Mouse (Mus musculus) liver, embryonic 12.5 days (tissue): Measurements from ENCODE around the gene Vamp1. TPM values are rescaled to one million over a fixed set of nuclear protein-coding genes. Genes with fewer than 3 reads are reported as not detected.
A peak's percentile ranks its signal among the peaks of the same experiment; 100 is the strongest.

Experiments
- ATAC-seq: fragments of 200-750 bp; cut with Nextera tagmentation; 2 replicates; pipeline ENCODE4 v1.8.0; 2017; ENCODE audit warnings: moderate number of reproducible peaks, mild to moderate bottlenecking, moderate library complexity
- H3K27ac ChIP-seq: fragments of 300-500 bp; sonication (generic); 2 replicates; pipeline ENCODE4 v1.5.1; 2016; ENCODE audit warnings: mild to moderate bottlenecking
- H3K27me3 ChIP-seq: fragments of 300-500 bp; sonication (generic); replicated peaks from 2 replicates; pipeline ENCODE4 v1.6.1; 2016; ENCODE audit warnings: mild to moderate bottlenecking, moderate library complexity
- H3K36me3 ChIP-seq: fragments of 300-500 bp; sonication (generic); 2 replicates; pipeline ENCODE4 v1.6.1; 2016; ENCODE audit warnings: mild to moderate bottlenecking, moderate library complexity
- H3K4me1 ChIP-seq: fragments of 300-500 bp; sonication (generic); 2 replicates; pipeline ENCODE4 v1.6.1; 2016
- H3K4me2 ChIP-seq: fragments of 300-500 bp; sonication (generic); 2 replicates; pipeline ENCODE4 v1.6.1; 2016; ENCODE audit warnings: mild to moderate bottlenecking, moderate library complexity
- H3K4me3 ChIP-seq: fragments of 300-500 bp; sonication (generic); 2 replicates; pipeline ENCODE4 v1.5.1; 2016; ENCODE audit warnings: mild to moderate bottlenecking, moderate library complexity
- H3K9ac ChIP-seq: fragments of 300-500 bp; sonication (generic); 2 replicates; pipeline ENCODE4 v1.6.1; 2016; ENCODE audit warnings: mild to moderate bottlenecking, moderate library complexity
- H3K9me3 ChIP-seq: fragments of 300-500 bp; sonication (generic); replicated peaks from 2 replicates; pipeline ENCODE4 v1.6.1; 2016; ENCODE audit warnings: mild to moderate bottlenecking, moderate library complexity
- WGBS: fragments of 180-500 bp; shearing (Covaris S2); methylation state at CpG from one replicate; pipeline ENCODE4 v1.1.7; 2016; ENCODE audit not compliant: insufficient replicate concordance; 5-methylcytosine and 5-hydroxymethylcytosine counted together
- polyA plus RNA-seq: library from polyadenylated mRNA; unstranded; fragments of >200 nt; fragmentation: Nextera tagmentation; extraction: Ambion mirVana; gene quantifications from 2 replicates; pipeline ENCODE4 v1.2.1, GENCODE M21; 2016

The Vamp1 gene
- polyA plus RNA-seq, 1 experiment from 2014 or later, result 2.3 TPM

DNA sequence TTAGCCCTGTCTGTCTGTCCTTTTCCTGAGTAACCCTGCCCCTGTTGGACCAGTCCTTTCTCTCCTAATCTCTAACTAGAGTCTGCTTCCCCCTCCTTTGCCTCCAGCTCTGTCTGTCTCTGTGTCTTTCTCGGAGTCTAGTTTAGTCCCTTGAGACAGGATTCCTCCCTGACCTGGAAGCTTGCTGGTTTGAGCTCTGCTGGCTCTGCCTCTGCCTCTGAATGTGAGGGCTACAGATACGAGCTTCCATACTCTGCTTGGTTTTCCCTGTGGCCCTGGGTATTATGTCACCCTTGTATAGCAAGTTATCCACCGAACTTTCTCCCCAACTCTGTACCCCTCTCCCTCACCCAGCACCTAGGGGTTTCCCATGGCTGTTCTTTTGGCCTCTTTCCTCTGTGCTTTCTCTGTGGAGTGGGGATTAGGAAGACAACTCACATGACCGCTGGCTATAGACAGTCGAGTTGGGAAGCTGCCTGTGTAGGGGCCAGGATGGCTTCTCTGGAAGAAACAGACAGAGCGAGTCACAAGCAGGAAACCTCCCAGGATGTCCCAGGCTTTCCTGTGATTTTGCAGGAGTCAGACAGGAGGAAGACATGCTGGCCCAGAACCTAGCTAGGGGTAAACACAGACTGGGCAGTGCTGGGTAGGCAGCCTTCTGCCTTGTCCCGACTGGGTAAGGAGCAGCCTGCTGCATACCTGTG, 18.6 kb downstream of the Vamp1 start:
- Histone ChIP-seq H3K9me3 (no peaks in the 10 kb centered on the region), H3K27me3 (no peaks in the 10 kb centered on the region), H3K4me1 (peaks cover 38% of the 10 kb centered on the region), H3K9ac (no peak overlapping the region), H3K27ac (peak overlapping the region; percentile 9; the same call in 1 of the 2 replicates), H3K36me3 (no peaks in the 10 kb centered on the region), H3K4me2 (no peak overlapping the region), H3K4me3 (no peak overlapping the region)
- WGBS, result 50% methylated on average over 7 of the region's 7 CpGs
- ATAC-seq, result no peak

DNA sequence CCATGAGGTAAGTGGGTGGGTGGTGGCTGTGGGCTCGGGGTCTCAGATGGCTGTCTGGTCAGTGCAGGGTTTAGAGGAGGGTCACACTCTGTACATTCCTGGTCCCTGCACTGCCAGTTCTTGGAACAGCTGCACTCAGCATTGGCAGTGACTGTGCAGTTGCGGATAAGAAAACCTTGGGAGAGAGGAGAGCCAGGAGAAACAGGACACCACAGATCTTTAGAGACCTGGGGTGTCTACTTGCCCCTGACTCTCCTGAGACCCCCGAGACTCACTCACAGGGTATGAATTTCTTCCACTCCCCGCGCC, 19.1 kb downstream of the Vamp1 start:
- Histone ChIP-seq H3K36me3 (no peaks in the 10 kb centered on the region), H3K4me1 (peaks cover 38% of the 10 kb centered on the region), H3K9me3 (no peaks in the 10 kb centered on the region), H3K27me3 (no peaks in the 10 kb centered on the region), H3K4me3 (no peak overlapping the region), H3K27ac (no peak overlapping the region), H3K4me2 (no peak overlapping the region), H3K9ac (no peak overlapping the region)
- 69% methylated on average over 5 of the region's 5 CpGs for WGBS
- ATAC-seq, result no peak

DNA sequence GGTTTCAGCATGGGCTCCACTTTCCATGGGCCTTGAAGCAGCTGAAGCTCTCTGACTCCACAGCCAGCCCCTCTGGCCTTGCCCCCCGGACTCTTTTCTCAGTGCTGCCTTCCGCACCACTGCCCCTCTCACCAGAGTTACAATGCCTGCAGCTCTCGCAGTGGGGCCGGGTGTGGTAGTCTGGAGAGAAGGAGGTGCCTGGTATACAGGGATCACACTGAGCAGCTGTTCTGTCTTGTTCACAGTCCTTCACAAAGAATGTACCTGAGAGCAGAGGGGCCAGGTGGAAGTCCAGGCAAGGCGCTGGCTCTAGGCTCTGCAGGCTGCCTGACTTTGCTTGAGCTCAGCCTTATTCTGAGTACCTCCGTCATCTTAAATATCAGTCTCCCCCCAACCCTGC, 21.0 kb downstream of the Vamp1 start:
- Histone ChIP-seq H3K4me1 (peaks cover 32% of the 10 kb centered on the region), H3K27me3 (no peaks in the 10 kb centered on the region), H3K4me2 (no peak overlapping the region), H3K4me3 (no peak overlapping the region), H3K36me3 (no peaks in the 10 kb centered on the region), H3K9me3 (no peaks in the 10 kb centered on the region), H3K27ac (0 out of 2 replicates have a peak overlapping the region, but pooled peaks have one; percentile 14), H3K9ac (no peak overlapping the region)
- 81% methylated on average over 6 of the region's 6 CpGs for WGBS
- ATAC-seq, result no peak

DNA sequence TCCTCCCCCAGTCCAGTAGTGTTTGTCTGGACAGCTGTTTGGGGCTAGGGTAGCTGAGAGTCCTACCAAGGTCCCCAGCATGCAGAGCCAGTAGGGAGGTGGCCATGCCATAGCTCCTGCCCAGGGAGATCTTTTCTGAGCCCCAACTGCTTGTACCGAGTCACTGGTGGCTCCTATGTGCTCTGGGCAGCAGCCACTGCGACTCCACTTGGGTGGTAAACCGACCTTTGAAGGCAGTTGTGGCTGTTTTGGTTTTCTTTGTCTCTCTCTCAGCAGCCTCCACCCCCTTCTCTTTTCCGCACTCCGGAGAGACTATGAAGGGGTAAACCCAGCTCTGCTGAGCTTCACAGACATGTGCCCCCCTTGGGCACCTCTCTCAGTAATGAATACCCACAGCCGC, 21.4 kb downstream of the Vamp1 start, which contains the start of gene Cd27:
Cd27 (minus strand) TSS at position 229 of the 400 bp plus-strand sequence.
- 48% methylated on average over 6 of the region's 6 CpGs for WGBS
- ATAC-seq, result no peak
- Histone ChIP-seq H3K4me3 (no peak within 1 kb of the TSS), H3K27me3 (no peaks in the 10 kb centered on the region), H3K27ac (0 out of 2 replicates have a peak within 1 kb of the TSS, but pooled peaks have one; percentile 14), H3K36me3 (no peaks in the 10 kb centered on the region), H3K9ac (no peak within 1 kb of the TSS), H3K9me3 (no peaks in the 10 kb centered on the region), H3K4me2 (no peak within 1 kb of the TSS), H3K4me1 (peaks cover 30% of the 10 kb centered on the region)

DNA sequence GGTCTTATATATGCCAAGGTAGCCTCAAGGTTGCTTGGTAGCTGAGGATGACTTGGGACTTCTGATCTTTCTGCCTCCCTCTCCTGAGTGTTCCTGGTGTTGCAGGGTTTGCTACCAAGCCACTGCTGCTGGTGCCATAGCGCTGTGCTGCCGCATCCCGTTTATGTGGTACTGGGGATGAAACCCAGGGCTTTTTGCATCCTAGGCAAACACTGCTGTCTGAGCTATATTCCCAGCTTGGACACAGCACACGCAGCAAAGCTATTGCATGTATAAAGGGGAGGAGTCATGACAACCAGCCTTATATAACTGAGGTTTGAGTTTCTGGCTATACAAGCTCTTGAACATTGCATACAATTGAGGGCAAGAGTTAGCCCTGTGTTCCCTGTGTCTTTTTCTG, 22.1 kb downstream of the Vamp1 start:
- Histone ChIP-seq H3K4me2 (no peak overlapping the region), H3K9me3 (no peaks in the 10 kb centered on the region), H3K27me3 (no peaks in the 10 kb centered on the region), H3K36me3 (no peaks in the 10 kb centered on the region), H3K27ac (no peak overlapping the region), H3K4me1 (peaks cover 23% of the 10 kb centered on the region), H3K4me3 (no peak overlapping the region), H3K9ac (no peak overlapping the region)
- ATAC-seq, result no peak
- WGBS, result 84% methylated on average over 4 of the region's 4 CpGs

DNA sequence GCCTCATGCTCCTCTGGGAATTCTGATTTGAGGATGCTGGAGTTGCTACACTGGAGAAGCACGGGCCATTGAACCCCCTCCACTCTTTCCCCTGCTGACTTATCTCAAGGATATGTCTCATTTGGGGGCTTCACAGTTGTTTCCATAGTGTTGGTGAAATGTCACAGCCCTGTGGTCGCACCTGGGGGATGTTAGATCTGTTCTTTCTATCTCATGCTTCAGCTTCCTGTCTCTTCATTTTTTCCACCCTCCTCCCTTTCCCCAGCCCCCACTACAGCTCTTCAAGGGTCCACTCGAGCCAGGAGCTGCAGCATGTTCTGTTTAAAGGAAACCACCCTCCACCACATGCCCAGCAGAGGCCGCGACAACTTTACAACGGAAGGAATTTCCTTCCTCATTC, 23.0 kb downstream of the Vamp1 start:
- WGBS, result 23% methylated on average over 6 of the region's 6 CpGs
- peaks cover 14% of the 10 kb centered on the region for H3K4me1 ChIP-seq
- H3K36me3 ChIP-seq, result no peaks in the 10 kb centered on the region
- H3K27ac ChIP-seq, result no peak overlapping the region
- no peak overlapping the region for H3K9ac ChIP-seq
- no peak for ATAC-seq
- no peaks in the 10 kb centered on the region for H3K9me3 ChIP-seq
- no peaks in the 10 kb centered on the region for H3K27me3 ChIP-seq
- no peak overlapping the region for H3K4me3 ChIP-seq
- H3K4me2 ChIP-seq, result no peak overlapping the region

DNA sequence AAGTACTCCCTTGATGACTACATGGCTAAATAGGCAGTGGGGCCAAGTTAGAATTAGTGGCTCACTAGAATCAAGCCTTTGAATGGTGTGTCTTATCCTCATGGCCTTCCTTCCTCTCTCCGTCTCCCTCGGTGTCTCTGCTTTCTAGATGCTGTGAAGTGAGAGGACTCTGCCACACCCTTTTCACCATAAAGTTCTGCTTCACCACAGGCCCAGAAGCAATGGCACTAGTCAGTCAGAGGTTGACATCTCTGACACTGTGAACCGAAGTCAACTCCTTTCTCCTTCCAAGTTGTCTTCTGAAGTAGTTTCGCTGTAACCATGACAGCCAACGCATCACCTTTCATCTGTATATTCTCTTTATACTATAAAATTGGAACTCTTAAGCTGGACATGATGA, 24.2 kb downstream of the Vamp1 start:
- Histone ChIP-seq H3K4me3 (no peak overlapping the region), H3K4me1 (0 out of 2 replicates have a peak, but pooled peaks cover 2% of the 10 kb centered on the region), H3K27ac (no peak overlapping the region), H3K9ac (no peak overlapping the region), H3K4me2 (no peak overlapping the region), H3K9me3 (no peaks in the 10 kb centered on the region), H3K27me3 (no peaks in the 10 kb centered on the region), H3K36me3 (no peaks in the 10 kb centered on the region)
- no peak for ATAC-seq
- WGBS, result 74% methylated on average over 5 of the region's 5 CpGs

DNA sequence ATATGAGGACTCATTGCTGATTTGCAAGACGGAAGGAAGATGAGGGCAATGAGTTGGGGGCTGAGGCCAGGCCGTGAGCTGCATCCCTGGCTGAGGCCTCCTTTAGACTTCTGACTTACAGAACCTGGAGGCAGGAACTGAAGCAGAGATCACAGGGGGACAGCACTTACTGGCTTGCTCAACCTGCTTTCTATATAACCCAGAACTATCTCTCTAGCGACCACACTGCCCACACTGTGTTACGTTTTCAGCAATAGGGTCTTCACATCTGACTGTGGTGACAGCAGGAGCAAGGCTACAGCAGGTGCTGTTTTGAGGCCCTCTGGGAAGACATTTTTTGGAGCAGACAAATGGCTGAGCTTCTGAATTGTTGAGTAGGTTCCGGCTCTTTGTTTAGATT, 25.3 kb downstream of the Vamp1 start:
- no peak overlapping the region for H3K4me3 ChIP-seq
- H3K36me3 ChIP-seq, result no peaks in the 10 kb centered on the region
- no peak overlapping the region for H3K27ac ChIP-seq
- WGBS, result 72% methylated on average over 5 of the region's 5 CpGs
- no peaks in the 10 kb centered on the region for H3K4me1 ChIP-seq
- no peak overlapping the region for H3K9ac ChIP-seq
- no peak overlapping the region for H3K4me2 ChIP-seq
- no peak for ATAC-seq
- no peaks in the 10 kb centered on the region for H3K27me3 ChIP-seq
- no peaks in the 10 kb centered on the region for H3K9me3 ChIP-seq

DNA sequence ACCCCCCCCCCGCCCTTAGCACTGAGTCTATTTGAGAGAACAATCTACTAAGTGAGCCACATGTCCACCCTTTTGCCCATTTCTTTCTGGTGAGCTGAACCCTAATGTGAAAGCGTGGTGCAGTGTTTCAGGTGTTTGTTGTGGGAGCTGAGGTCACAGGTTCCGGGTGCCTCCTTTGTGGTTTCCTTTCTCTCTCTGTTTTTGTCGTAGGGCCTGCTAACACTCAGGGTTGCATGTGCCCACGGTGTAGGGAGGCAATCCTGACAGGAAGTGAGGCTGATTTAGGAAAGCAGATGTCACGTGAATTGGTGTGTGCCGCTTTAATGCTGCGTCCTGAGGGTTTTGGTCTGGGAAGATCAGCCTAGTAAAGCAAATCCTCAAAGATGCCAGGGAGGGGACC, 26.2 kb downstream of the Vamp1 start:
- 45% methylated on average over 8 of the region's 8 CpGs for WGBS
- H3K9me3 ChIP-seq, result no peaks in the 10 kb centered on the region
- ATAC-seq, result no peak
- no peak overlapping the region for H3K9ac ChIP-seq
- H3K4me2 ChIP-seq, result no peak overlapping the region
- no peaks in the 10 kb centered on the region for H3K27me3 ChIP-seq
- H3K4me3 ChIP-seq, result no peak overlapping the region
- no peak overlapping the region for H3K27ac ChIP-seq
- H3K4me1 ChIP-seq, result no peaks in the 10 kb centered on the region
- H3K36me3 ChIP-seq, result no peaks in the 10 kb centered on the region

DNA sequence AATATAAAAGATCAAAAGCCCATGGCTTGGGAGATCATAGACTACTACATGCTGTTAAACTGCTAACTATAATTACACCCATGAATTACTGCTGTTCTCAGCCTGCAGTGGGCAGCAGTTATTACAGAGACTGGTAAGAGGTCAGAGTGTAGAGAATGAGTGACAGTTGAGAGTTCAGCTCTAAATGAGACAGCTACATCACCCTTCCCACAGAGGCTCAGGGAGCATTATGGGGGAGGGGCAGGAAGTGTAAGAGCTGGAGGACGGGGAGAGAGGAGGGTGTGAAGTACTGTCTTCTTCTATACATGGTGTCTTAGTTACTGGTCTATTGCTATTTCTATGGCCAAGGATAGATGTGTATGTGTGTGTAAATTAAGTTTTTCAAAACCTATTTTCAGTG, 29.2 kb downstream of the Vamp1 start:
- H3K36me3 ChIP-seq, result no peaks in the 10 kb centered on the region
- no peak overlapping the region for H3K4me3 ChIP-seq
- H3K9ac ChIP-seq, result no peak overlapping the region
- no peaks in the 10 kb centered on the region for H3K9me3 ChIP-seq
- H3K27ac ChIP-seq, result no peak overlapping the region
- no peak overlapping the region for H3K4me2 ChIP-seq
- no peaks in the 10 kb centered on the region for H3K27me3 ChIP-seq
- no peak for ATAC-seq
- no peaks in the 10 kb centered on the region for H3K4me1 ChIP-seq
- 6% methylated on average over 1 of the region's 1 CpGs for WGBS

DNA sequence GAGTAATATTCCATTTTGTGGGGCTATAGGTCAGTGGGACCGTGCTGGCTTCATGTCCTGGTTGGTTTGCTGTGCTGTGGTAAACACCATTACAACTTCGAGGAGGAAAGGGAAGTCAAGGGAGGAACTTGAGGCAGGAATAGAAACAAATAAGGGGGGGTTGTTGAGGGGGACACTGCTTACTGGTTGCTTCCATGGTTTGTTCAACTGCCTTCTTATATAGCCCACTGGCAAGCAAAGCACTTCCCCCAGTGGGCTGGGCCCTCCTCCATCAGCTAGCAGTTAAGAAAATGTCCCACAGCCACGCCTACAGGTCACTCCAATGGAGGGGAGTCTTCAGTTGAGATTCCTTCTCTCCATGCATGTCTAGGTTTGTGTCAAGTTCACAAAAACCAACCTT, 36.9 kb downstream of the Vamp1 start:
- Histone ChIP-seq H3K4me3 (no peak overlapping the region), H3K9me3 (no peaks in the 10 kb centered on the region), H3K27ac (no peak overlapping the region), H3K36me3 (no peaks in the 10 kb centered on the region), H3K9ac (no peak overlapping the region), H3K4me1 (no peaks in the 10 kb centered on the region; the same call in 1 of the 2 replicates), H3K27me3 (no peaks in the 10 kb centered on the region), H3K4me2 (no peak overlapping the region)
- whole genome bisulfite sequencing, result 58% methylated on average over 3 of the region's 3 CpGs
- no peak for ATAC-seq

DNA sequence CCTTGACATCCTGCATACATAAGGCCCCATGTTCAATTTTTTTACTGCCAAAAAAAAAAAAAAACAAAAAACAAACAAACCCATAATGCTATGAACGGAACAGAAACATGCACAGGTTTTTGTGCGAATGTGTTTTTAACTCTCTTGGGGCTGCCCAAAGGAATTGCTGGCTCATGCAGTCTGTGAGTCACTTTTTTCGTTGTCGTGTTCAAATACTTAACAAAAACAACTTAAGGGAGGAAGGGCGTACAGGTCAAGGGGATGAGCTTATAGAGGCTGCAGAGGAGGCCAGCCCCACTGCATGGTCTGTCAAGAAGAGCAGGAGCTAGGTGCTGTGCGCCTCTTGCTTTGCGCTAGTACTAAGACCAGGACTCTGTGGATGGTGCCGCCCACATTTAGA, 37.4 kb downstream of the Vamp1 start:
- Histone ChIP-seq H3K4me3 (no peak overlapping the region), H3K27ac (no peak overlapping the region), H3K9ac (no peak overlapping the region), H3K27me3 (no peaks in the 10 kb centered on the region), H3K36me3 (no peaks in the 10 kb centered on the region), H3K4me2 (no peak overlapping the region), H3K4me1 (no peaks in the 10 kb centered on the region; the same call in 1 of the 2 replicates), H3K9me3 (no peaks in the 10 kb centered on the region)
- 74% methylated on average over 8 of the region's 8 CpGs for WGBS
- ATAC-seq, result no peak
